Mouse (Mus musculus): ENCODE measurements around the gene Olfr1369-ps1. TPM values are rescaled to one million over a fixed set of nuclear protein-coding genes. Genes with fewer than 3 reads are reported as not detected.
A peak's percentile ranks its signal among the peaks of the same experiment; 100 is the strongest.

Gene Olfr1369-ps1
- total and polyA plus RNA-seq, 3 experiments, result 0.13 TPM; not detected in 2

DNA sequence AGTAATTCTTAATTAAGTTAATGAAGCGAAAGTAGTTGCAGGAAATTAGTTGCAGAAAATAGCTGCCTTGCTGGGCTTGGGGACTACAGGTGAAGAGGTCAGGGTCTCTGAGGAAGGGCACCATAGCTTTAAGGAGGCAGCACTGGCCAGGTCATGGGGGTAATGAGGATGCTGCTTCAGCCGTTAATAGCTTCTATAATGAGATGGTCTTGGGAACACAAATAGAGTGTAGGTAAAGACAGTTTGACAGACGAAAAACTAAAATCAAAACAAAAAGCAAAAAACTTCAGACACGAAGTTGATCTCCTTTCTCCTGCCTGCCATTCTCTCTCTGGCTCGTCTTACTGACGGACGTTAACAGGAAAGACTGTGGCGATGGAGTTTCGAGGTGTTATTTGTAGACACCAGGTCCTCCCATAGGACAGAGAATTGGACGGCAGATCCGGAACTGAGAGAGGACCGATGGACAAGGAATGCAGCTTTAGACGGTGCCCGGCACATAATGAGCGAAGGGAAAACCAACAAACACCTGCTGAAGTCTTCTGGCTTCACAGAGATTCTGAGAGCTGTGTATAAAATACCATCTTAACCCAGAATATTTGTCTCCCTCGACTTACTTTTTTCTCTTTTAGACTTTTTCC is 57.2 kb downstream of the Olfr1369-ps1 start:
- H3K4me3 ChIP-seq (replicated peaks in 1 of 3; ENCODE audit: low read depth in 2 of 3, low read length in 2 of 3, poor library complexity in 1 of 3), result peak overlapping the region; percentile 60 to 81 (median 64)
- peak overlapping the region; percentile 73 for H3K9ac ChIP-seq (ENCODE audit: insufficient read depth, low read depth)
- no peak for TF ChIP-seq GABPA (IDR thresholded peaks at IDR 0.05; ENCODE audit: insufficient replicate concordance, low read depth, low read length)
- TF ChIP-seq ETS1 (conservative IDR thresholded peaks at IDR 0.05; ENCODE audit: low read depth, low read length), result no peak
- TF ChIP-seq NRF1 (IDR thresholded peaks at IDR 0.05; ENCODE audit: low read depth, low read length), result no peak
- no peak for TF ChIP-seq USF1 (IDR thresholded peaks at IDR 0.05; ENCODE audit: low read depth, low read length)
- TF ChIP-seq MEF2A (IDR thresholded peaks at IDR 0.05; ENCODE audit: borderline replicate concordance, low read depth, low read length), result no peak
- TF ChIP-seq MAX (IDR thresholded peaks at IDR 0.05; ENCODE audit: low read length), result no peak
- no peak for TF ChIP-seq HCFC1 (IDR thresholded peaks at IDR 0.05; ENCODE audit: low read depth, low read length)
- TF ChIP-seq MXI1 (IDR thresholded peaks at IDR 0.05; ENCODE audit: low read depth, low read length), result no peak
- TF ChIP-seq EP300 (IDR thresholded peaks at IDR 0.05; ENCODE audit: low read length), result no peak
- TF ChIP-seq KAT2A (IDR thresholded peaks at IDR 0.05; ENCODE audit: insufficient replicate concordance, low read length), result no peak
- no peak for TF ChIP-seq CTCF (conservative IDR thresholded peaks at IDR 0.05 in 1 of 2, IDR thresholded peaks at IDR 0.05 in 1 of 2; ENCODE audit: low read depth in 2 of 2, low read length in 2 of 2)
- TF ChIP-seq BHLHE40 (IDR thresholded peaks at IDR 0.05; ENCODE audit: low read depth, low read length), result peak; percentile 17; the same call in 1 of the 2 replicates
- TF ChIP-seq RAD21 (IDR thresholded peaks at IDR 0.05; ENCODE audit: low read depth, low read length), result no peak
- TF ChIP-seq MAFK (IDR thresholded peaks at IDR 0.05; ENCODE audit: insufficient replicate concordance, low read length), result no peak
- no peak for TF ChIP-seq E2F4 (IDR thresholded peaks at IDR 0.05; ENCODE audit: insufficient replicate concordance, low read depth, low read length)
- TF ChIP-seq TBP (conservative IDR thresholded peaks at IDR 0.05; ENCODE audit: low read depth, low read length), result 0 out of 2 replicates have a peak, but pooled peaks have one; percentile 26
- peak; percentile 32; the same call in 1 of the 2 replicates for TF ChIP-seq IRF4 (IDR thresholded peaks at IDR 0.05; ENCODE audit: low read depth, low read length)
- TF ChIP-seq MAZ (IDR thresholded peaks at IDR 0.05; ENCODE audit: low read depth, low read length), result no peak
- peak; percentile 66 for TF ChIP-seq SIN3A (IDR thresholded peaks at IDR 0.05; ENCODE audit: low read length)
- no peak for TF ChIP-seq POLR2AphosphoS2 (IDR thresholded peaks at IDR 0.05; ENCODE audit: low read depth, low read length)
- no peak for TF ChIP-seq RCOR1 (conservative IDR thresholded peaks at IDR 0.05; ENCODE audit: low read depth, low read length)
- no peak for TF ChIP-seq ZMIZ1 (IDR thresholded peaks at IDR 0.05; ENCODE audit: low read depth, low read length)
- TF ChIP-seq NELFE (IDR thresholded peaks at IDR 0.05; ENCODE audit: low read depth, low read length), result no peak
- TF ChIP-seq CHD2 (IDR thresholded peaks at IDR 0.05; ENCODE audit: low read length), result no peak
- TF ChIP-seq SMC3 (IDR thresholded peaks at IDR 0.05; ENCODE audit: low read depth, low read length), result no peak
- no peak for TF ChIP-seq ELF1 (IDR thresholded peaks at IDR 0.05; ENCODE audit: low read depth, low read length)
- 0 out of 2 replicates have a peak, but pooled peaks have one; percentile 2 for TF ChIP-seq CHD1 (IDR thresholded peaks at IDR 0.05; ENCODE audit: low read depth, low read length)
- no peak for TF ChIP-seq PAX5 (IDR thresholded peaks at IDR 0.05; ENCODE audit: low read length)
- TF ChIP-seq ZNF384 (IDR thresholded peaks at IDR 0.05; ENCODE audit: low read depth, low read length), result no peak
- DNase-seq (ENCODE audit: extremely low read depth), result peak; percentile 55
- H3K4me1 ChIP-seq (ENCODE audit: control insufficient read depth in 1 of 2, insufficient read depth in 2 of 2), result peaks cover 6 to 11% of the 10 kb centered on the region in 2 experiments; a peak in 3 of 4 replicates
- H3K4me2 ChIP-seq (ENCODE audit: insufficient read depth, low read depth, poor library complexity, severe bottlenecking), result peak overlapping the region; percentile 85
- no peaks in the 10 kb centered on the region for H3K79me2 ChIP-seq (replicated peaks; ENCODE audit: control insufficient read depth, extremely low read depth, insufficient read depth, poor library complexity, severe bottlenecking)
- no peaks in the 10 kb centered on the region for H3K36me3 ChIP-seq (replicated peaks in 1 of 2; ENCODE audit: control insufficient read depth in 1 of 2, insufficient read depth in 1 of 2, low read length in 1 of 2)
- 0 out of 2 replicates have a peak overlapping the region, but pooled peaks have one; percentile 8 for H3K27ac ChIP-seq (ENCODE audit: insufficient read depth, low read depth)
- dilution Hi-C loops (cut with MboI; ENCODE audit: extremely low pct_ligation_motif_present, extremely low pct_unique_long_range_greater_than_20kb, low sequenced_read_pairs) (no loop called here), in situ Hi-C loops (cut with MboI; ENCODE audit: low pct_ligation_motif_present, low pct_unique_long_range_greater_than_20kb, low sequenced_read_pairs) (loop anchor here (25.0 kb wide), 3 partner anchors 231 to 1056 kb away; no protein-coding TSS in a partner anchor)
- peaks cover 16% of the 10 kb centered on the region for H3K27me3 ChIP-seq (replicated peaks)
- no peaks in the 10 kb centered on the region for H3K9me3 ChIP-seq (replicated peaks; ENCODE audit: low read length)

Other genes with a start within 250 kb of the Olfr1369-ps1 start
- gene Olfr1370, start 36.5 kb upstream of the Olfr1369-ps1 start, total RNA-seq (2012; rRNA removed), result not detected in 2 replicates
- not detected in 2 replicates for gene Olfr1370, start 36.5 kb upstream of the Olfr1369-ps1 start, total RNA-seq (2014; rRNA removed)
- not detected in 2 replicates for gene Olfr1370, start 36.5 kb upstream of the Olfr1369-ps1 start, polyA plus RNA-seq (2012; ENCODE audit: insufficient read length, low read depth)
- not detected in 2 replicates for gene Olfr263, start 18.2 kb downstream of the Olfr1369-ps1 start, total RNA-seq (2012; rRNA removed)
- not detected in 2 replicates for gene Olfr263, start 18.2 kb downstream of the Olfr1369-ps1 start, total RNA-seq (2014; rRNA removed)
- not detected in 2 replicates for gene Olfr263, start 18.2 kb downstream of the Olfr1369-ps1 start, polyA plus RNA-seq (2012; ENCODE audit: insufficient read length, low read depth)
- gene Olfr1368, start 34.4 kb downstream of the Olfr1369-ps1 start, total RNA-seq (2012; rRNA removed), result not detected in 2 replicates
- not detected in 2 replicates for gene Olfr1368, start 34.4 kb downstream of the Olfr1369-ps1 start, total RNA-seq (2014; rRNA removed)
- not detected in 2 replicates for gene Olfr1368, start 34.4 kb downstream of the Olfr1369-ps1 start, polyA plus RNA-seq (2012; ENCODE audit: insufficient read length, low read depth)
- 146 and 176 TPM in 2 replicates for gene Trim27, start 68.0 kb downstream of the Olfr1369-ps1 start, total RNA-seq (2012; rRNA removed)
- gene Trim27, start 68.0 kb downstream of the Olfr1369-ps1 start, total RNA-seq (2014; rRNA removed), result 134 and 141 TPM in 2 replicates
- gene Trim27, start 68.0 kb downstream of the Olfr1369-ps1 start, polyA plus RNA-seq (2012; ENCODE audit: insufficient read length, low read depth), result 185 and 198 TPM in 2 replicates
- gene Gpx5, start 181.2 kb downstream of the Olfr1369-ps1 start, total RNA-seq (2012; rRNA removed), result not detected in 2 replicates
- not detected in 2 replicates for gene Gpx5, start 181.2 kb downstream of the Olfr1369-ps1 start, total RNA-seq (2014; rRNA removed)
- gene Gpx5, start 181.2 kb downstream of the Olfr1369-ps1 start, polyA plus RNA-seq (2012; ENCODE audit: insufficient read length, low read depth), result not detected in 2 replicates
- 0.29 TPM in 1 of 2 replicates, not detected in the other for gene Gpx6, start 200.6 kb downstream of the Olfr1369-ps1 start, total RNA-seq (2012; rRNA removed)
- 1.3 and 1.4 TPM in 2 replicates for gene Gpx6, start 200.6 kb downstream of the Olfr1369-ps1 start, total RNA-seq (2014; rRNA removed)
- gene Gpx6, start 200.6 kb downstream of the Olfr1369-ps1 start, polyA plus RNA-seq (2012; ENCODE audit: insufficient read length, low read depth), result 1.2 and 2.2 TPM in 2 replicates
- gene Olfr1367, start 235.4 kb downstream of the Olfr1369-ps1 start, total RNA-seq (2012; rRNA removed), result not detected in 2 replicates
- gene Olfr1367, start 235.4 kb downstream of the Olfr1369-ps1 start, total RNA-seq (2014; rRNA removed), result not detected in 2 replicates
- gene Olfr1367, start 235.4 kb downstream of the Olfr1369-ps1 start, polyA plus RNA-seq (2012; ENCODE audit: insufficient read length, low read depth), result not detected in 2 replicates